Mouse (Mus musculus) limb, embryonic 11.5 days (tissue): ENCODE data around the gene Bcap31. TPM values are rescaled to one million over a fixed set of nuclear protein-coding genes. Genes with fewer than 3 reads are reported as not detected.
"Not testable (repeated sequence)": the region's sequence is repeated elsewhere in the genome, so short reads cannot be mapped to it uniquely, and the experiment has no call there.

Experiments used
- ATAC-seq: fragments of 200-750 bp; cut with Nextera tagmentation; 2 replicates; pipeline ENCODE4 v1.8.0; 2017; ENCODE audit warnings: low read depth; ENCODE audit not compliant: insufficient number of reproducible peaks, low FRiP score, low TSS enrichment
- DNase-seq: peaks from one replicate; pipeline ENCODE4 v3.0.0-alpha.2; 2015; ENCODE audit warnings: low spot score
- H3K27ac ChIP-seq: fragments of 300-500 bp; sonication (generic); replicated peaks from 2 replicates; pipeline ENCODE4 v1.5.1; 2014; ENCODE audit warnings: low read depth, mild to moderate bottlenecking, low read length
- H3K27me3 ChIP-seq: fragments of 300-500 bp; sonication (generic); 2 replicates; pipeline ENCODE4 v1.6.1; 2014; ENCODE audit warnings: mild to moderate bottlenecking, low read length, mixed read lengths; ENCODE audit not compliant: control insufficient read depth, insufficient read depth
- H3K36me3 ChIP-seq: fragments of 300-500 bp; sonication (generic); 2 replicates; pipeline ENCODE4 v1.6.1; 2014; ENCODE audit warnings: mild to moderate bottlenecking, low read length, moderate library complexity, mixed read lengths; ENCODE audit not compliant: control insufficient read depth, insufficient read depth
- H3K4me1 ChIP-seq: fragments of 300-500 bp; sonication (generic); 2 replicates; pipeline ENCODE4 v1.6.1; 2014; ENCODE audit warnings: low read length, mixed read lengths; ENCODE audit not compliant: control insufficient read depth, insufficient read depth
- H3K4me2 ChIP-seq: fragments of 300-500 bp; sonication (generic); 2 replicates; pipeline ENCODE4 v1.6.1; 2014; ENCODE audit warnings: low read depth, mild to moderate bottlenecking, moderate library complexity; ENCODE audit not compliant: severe bottlenecking
- H3K4me3 ChIP-seq: fragments of 300-500 bp; sonication (generic); 2 replicates; pipeline ENCODE4 v1.5.1; 2014; ENCODE audit warnings: low read depth, low read length
- H3K9ac ChIP-seq: fragments of 300-500 bp; sonication (generic); 2 replicates; pipeline ENCODE4 v1.6.1; 2014; ENCODE audit warnings: mild to moderate bottlenecking, low read length
- H3K9me3 ChIP-seq: fragments of 300-500 bp; sonication (generic); 2 replicates; pipeline ENCODE4 v1.6.1; 2016; ENCODE audit warnings: low read length; ENCODE audit not compliant: control insufficient read depth
- whole genome bisulfite sequencing: fragments of 180-500 bp; shearing (Covaris S2); extraction: QIAGEN DNeasy Blood & Tissue Kit; methylation state at CpG from one replicate; pipeline ENCODE4 v1.1.7; 2014; 5-methylcytosine and 5-hydroxymethylcytosine counted together
- polyA plus RNA-seq: library from polyadenylated mRNA; unstranded; fragments of >200 nt; fragmentation: Nextera tagmentation; extraction: Ambion mirVana; gene quantifications from 2 replicates; pipeline ENCODE4 v1.2.1, GENCODE M21; 2014

Bcap31 gene
- polyA plus RNA-seq: 162 and 164 TPM in 2 replicates

- Histone ChIP-seq H3K27ac (peak within 1 kb of the TSS; percentile 62; the same call in 1 of the 2 replicates), H3K27me3 (no peaks in the 10 kb centered on the region), H3K9ac (peak within 1 kb of the TSS; percentile 67), H3K4me1 (peaks cover 6% of the 10 kb centered on the region; the same call in 1 of the 2 replicates), H3K4me3 (peak within 1 kb of the TSS; percentile 46), H3K4me2 (peak within 1 kb of the TSS; percentile 56), H3K9me3 (no peaks in the 10 kb centered on the region), H3K36me3 (no peaks in the 10 kb centered on the region)
- DNase-seq: peak; percentile 93
- peak; percentile 95 for ATAC-seq
- WGBS: 20% methylated on average over 45 of the region's 45 CpGs
These were observed at the start of gene Bcap31, which contains the start of gene Abcd1 for GRCm38 (mm10) chrX:73716109-73716661. TSS of gene Bcap31 (minus strand) at chrX:73716175. TSS of gene Abcd1 (plus strand) at chrX:73716597.

GRCm38 (mm10) chrX:73765311-73765710, 49.3 kb upstream of the Bcap31 start:
- Histone ChIP-seq H3K36me3 (no peaks in the 10 kb centered on the region), H3K27ac (no peak overlapping the region), H3K4me2 (no peak overlapping the region), H3K9me3 (no peaks in the 10 kb centered on the region), H3K9ac (no peak overlapping the region), H3K4me3 (no peak overlapping the region), H3K4me1 (no peaks in the 10 kb centered on the region), H3K27me3 (0 out of 2 replicates have a peak, but pooled peaks cover 2% of the 10 kb centered on the region)
- 61% methylated on average over 1 of the region's 1 CpGs for WGBS
- ATAC-seq: no peak
- DNase-seq: no peak

- Histone ChIP-seq H3K9me3 (no peaks in the 10 kb centered on the region), H3K27ac (no peak overlapping the region), H3K4me1 (no peaks in the 10 kb centered on the region), H3K4me2 (no peak overlapping the region), H3K9ac (no peak overlapping the region), H3K36me3 (no peaks in the 10 kb centered on the region), H3K27me3 (0 out of 2 replicates have a peak, but pooled peaks cover 2% of the 10 kb centered on the region), H3K4me3 (no peak overlapping the region)
- 89% methylated on average over 13 of the region's 13 CpGs for WGBS
- DNase-seq: no peak
- ATAC-seq: no peak
These were observed 42.8 kb upstream of the Bcap31 start for GRCm38 (mm10) chrX:73758611-73759290.

- Histone ChIP-seq H3K4me2 (no peak within 1 kb of the TSS), H3K27ac (no peak within 1 kb of the TSS), H3K9ac (no peak within 1 kb of the TSS), H3K27me3 (0 out of 2 replicates have a peak, but pooled peaks cover 2% of the 10 kb centered on the region), H3K36me3 (no peaks in the 10 kb centered on the region), H3K4me1 (no peaks in the 10 kb centered on the region), H3K4me3 (no peak within 1 kb of the TSS), H3K9me3 (no peaks in the 10 kb centered on the region)
- no peak for DNase-seq
- 76% methylated on average over 5 of the region's 5 CpGs for WGBS
- ATAC-seq: no peak
These were observed 40.6 kb upstream of the Bcap31 start, which contains the start of gene Plxnb3 for GRCm38 (mm10) chrX:73756334-73757140. TSS of gene Plxnb3 (plus strand) at chrX:73757090.

DNA sequence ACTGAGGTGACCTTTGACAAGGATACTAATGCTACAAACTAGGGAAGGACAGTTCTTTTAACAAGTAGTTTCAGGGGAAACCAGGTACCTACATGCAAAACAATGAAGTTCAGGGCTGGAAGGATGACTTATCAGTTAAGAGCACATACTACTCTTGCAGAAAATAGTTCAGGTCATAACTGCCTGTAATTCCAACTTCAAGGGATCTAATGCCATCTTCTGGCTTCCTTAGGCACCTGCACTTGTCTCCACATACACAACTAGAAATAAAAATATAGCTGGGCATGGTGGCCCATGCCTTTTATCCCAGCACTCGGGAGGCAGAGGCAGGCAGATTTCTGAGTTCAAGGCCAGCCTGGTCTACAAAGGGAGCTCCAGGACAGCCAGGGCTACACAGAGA, 33.0 kb upstream of the Bcap31 start:
- WGBS: 86% methylated on average over 1 of the region's 1 CpGs
- no peak overlapping the region for H3K9ac ChIP-seq
- DNase-seq (no peak), ATAC-seq (no peak)
- no peaks in the 10 kb centered on the region for H3K9me3 ChIP-seq
- H3K27ac ChIP-seq: no peak overlapping the region
- H3K27me3 ChIP-seq: no peaks in the 10 kb centered on the region
- H3K36me3 ChIP-seq: no peaks in the 10 kb centered on the region
- H3K4me1 ChIP-seq: no peaks in the 10 kb centered on the region
- H3K4me3 ChIP-seq: no peak overlapping the region
- H3K4me2 ChIP-seq: no peak overlapping the region

DNA sequence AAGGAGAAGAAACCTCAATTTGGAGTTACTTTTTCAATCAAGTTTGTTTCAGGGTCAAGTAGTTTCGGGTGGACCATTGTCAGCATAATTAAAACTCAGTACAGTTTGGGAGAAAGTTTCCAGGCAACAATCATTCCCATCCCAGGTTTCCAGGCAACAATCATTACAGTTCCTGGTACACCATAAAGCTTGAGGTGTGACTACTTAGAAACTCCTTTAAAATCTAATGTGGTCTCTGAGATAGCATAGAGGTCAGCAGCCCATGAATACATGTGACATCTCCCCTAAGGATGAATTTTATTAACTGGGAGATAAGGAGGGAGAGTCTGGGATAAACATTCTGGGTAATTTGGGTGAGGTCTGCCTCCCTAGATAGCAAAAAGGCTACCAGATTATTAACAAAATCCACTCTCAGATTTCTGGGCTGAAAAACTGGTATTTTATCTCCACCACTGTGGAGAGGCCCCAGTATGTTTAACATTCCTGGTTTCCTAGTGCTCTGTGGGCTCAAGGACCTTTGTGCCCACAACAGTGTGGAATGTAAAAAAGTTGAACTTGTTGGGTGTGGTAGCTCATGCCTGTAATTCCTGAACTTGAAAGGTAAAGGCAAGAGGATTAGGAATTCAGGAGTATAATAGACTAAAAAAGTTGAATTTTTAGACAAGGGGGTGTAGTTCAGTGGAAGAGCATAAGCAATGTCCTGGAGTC, 29.0 kb upstream of the Bcap31 start:
- no peak overlapping the region for H3K27ac ChIP-seq
- H3K27me3 ChIP-seq: no peaks in the 10 kb centered on the region
- no peaks in the 10 kb centered on the region for H3K9me3 ChIP-seq
- no peak overlapping the region for H3K4me3 ChIP-seq
- no peaks in the 10 kb centered on the region for H3K4me1 ChIP-seq
- H3K4me2 ChIP-seq: no peak overlapping the region
- H3K9ac ChIP-seq: no peak overlapping the region
- DNase-seq: no peak
- WGBS: 84% methylated on average over 1 of the region's 1 CpGs
- no peaks in the 10 kb centered on the region for H3K36me3 ChIP-seq
- ATAC-seq: no peak

DNA sequence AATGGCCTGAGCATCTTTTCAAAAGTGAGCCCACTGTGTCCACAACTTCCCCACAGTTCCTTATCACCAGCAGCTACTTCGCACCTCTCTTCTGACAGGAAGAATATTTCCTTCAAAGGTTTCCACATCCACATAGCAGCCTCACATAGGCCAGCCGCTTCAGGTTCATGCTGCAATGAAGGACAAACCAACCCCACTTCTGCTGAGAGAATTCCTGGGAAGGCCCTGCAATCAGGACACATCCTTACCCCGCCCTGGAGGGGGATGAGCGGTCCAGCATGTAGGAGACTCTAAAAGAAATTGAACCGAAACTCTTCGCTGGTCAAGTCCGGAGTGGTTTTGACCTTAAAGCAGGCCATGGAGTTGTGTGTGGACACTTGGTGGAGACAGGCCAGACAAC, 23.9 kb upstream of the Bcap31 start:
- not testable (repeated sequence) for H3K4me2 ChIP-seq, H3K27ac ChIP-seq, H3K4me1 ChIP-seq, H3K36me3 ChIP-seq, DNase-seq, ATAC-seq, H3K27me3 ChIP-seq, H3K4me3 ChIP-seq, H3K9me3 ChIP-seq, H3K9ac ChIP-seq
- WGBS: 90% methylated on average over 7 of the region's 7 CpGs

DNA sequence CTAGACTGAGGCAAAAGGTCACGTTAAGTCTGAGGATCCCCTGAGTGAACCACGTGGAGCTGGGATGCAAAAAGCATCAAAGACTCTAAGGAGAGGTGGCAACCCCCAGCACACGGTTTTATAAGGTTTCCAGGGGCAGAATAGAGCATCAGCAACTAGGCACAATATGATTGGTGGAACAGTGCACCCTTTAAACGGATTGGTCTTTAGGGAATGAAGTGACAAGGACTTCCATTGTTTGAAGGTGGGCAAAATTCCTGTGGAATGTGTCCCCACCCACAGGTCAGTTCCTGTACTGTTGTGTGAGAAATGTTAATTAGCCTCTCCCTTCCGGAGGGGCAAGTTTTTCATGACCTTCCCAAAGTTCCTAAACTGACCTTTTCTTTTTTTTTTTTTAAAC, 23.2 kb upstream of the Bcap31 start:
- Histone ChIP-seq H3K9me3 (no peaks in the 10 kb centered on the region), H3K36me3 (no peaks in the 10 kb centered on the region), H3K4me3 (no peak overlapping the region), H3K27me3 (peaks cover 3% of the 10 kb centered on the region; the same call in 1 of the 2 replicates), H3K9ac (no peak overlapping the region), H3K27ac (no peak overlapping the region), H3K4me1 (no peaks in the 10 kb centered on the region), H3K4me2 (no peak overlapping the region)
- DNase-seq (no peak), ATAC-seq (no peak)
- 55% methylated on average over 5 of the region's 5 CpGs for WGBS
